Mouse (Mus musculus) liver, embryonic 16.5 days (tissue): ENCODE results near the gene 1700029I15Rik. TPM values are rescaled to one million over a fixed set of nuclear protein-coding genes. Genes with fewer than 3 reads are reported as not detected.
A peak's percentile ranks its signal among the peaks of the same experiment; 100 is the strongest.

Experiments
- ATAC-seq: fragments of 200-750 bp; cut with Nextera tagmentation; 2 replicates; pipeline ENCODE4 v1.8.0; 2017; ENCODE audit warnings: low read depth, mild to moderate bottlenecking, moderate number of reproducible peaks, moderate library complexity
- H3K27ac ChIP-seq: fragments of 300-500 bp; sonication (generic); 2 replicates; pipeline ENCODE4 v1.5.1; 2014; ENCODE audit warnings: mild to moderate bottlenecking, low read length
- H3K27me3 ChIP-seq: fragments of 300-500 bp; sonication (generic); 2 replicates; pipeline ENCODE4 v1.6.1; 2014; ENCODE audit warnings: low read depth, low read length, mixed read lengths; ENCODE audit not compliant: control insufficient read depth, insufficient read depth
- H3K36me3 ChIP-seq: fragments of 300-500 bp; sonication (generic); 2 replicates; pipeline ENCODE4 v1.6.1; 2014; ENCODE audit warnings: mild to moderate bottlenecking; ENCODE audit not compliant: control insufficient read depth, insufficient read depth
- H3K4me1 ChIP-seq: fragments of 300-500 bp; sonication (generic); 2 replicates; pipeline ENCODE4 v1.6.1; 2014; ENCODE audit warnings: low read depth, low read length, mixed read lengths; ENCODE audit not compliant: control insufficient read depth
- H3K4me2 ChIP-seq: fragments of 300-500 bp; sonication (generic); 2 replicates; pipeline ENCODE4 v1.6.1; 2014; ENCODE audit warnings: low read depth, low read length, mixed read lengths
- H3K4me3 ChIP-seq: fragments of 300-500 bp; sonication (generic); 2 replicates; pipeline ENCODE4 v1.5.1; 2014; ENCODE audit warnings: low read depth, mild to moderate bottlenecking, low read length
- H3K9ac ChIP-seq: fragments of 300-500 bp; sonication (generic); 2 replicates; pipeline ENCODE4 v1.6.1; 2014; ENCODE audit warnings: low read depth, low read length
- H3K9me3 ChIP-seq: fragments of 300-500 bp; sonication (generic); replicated peaks from 2 replicates; pipeline ENCODE4 v1.6.1; 2016; ENCODE audit warnings: low read length; ENCODE audit not compliant: control insufficient read depth
- whole genome bisulfite sequencing: fragments of 180-500 bp; shearing (Covaris S2); extraction: QIAGEN DNeasy Blood & Tissue Kit; methylation state at CpG from one replicate; pipeline ENCODE4 v1.1.7; 2014; ENCODE audit not compliant: insufficient replicate concordance; 5-methylcytosine and 5-hydroxymethylcytosine counted together
- polyA plus RNA-seq: library from polyadenylated mRNA; unstranded; fragments of >200 nt; fragmentation: Nextera tagmentation; extraction: Ambion mirVana; gene quantifications from 2 replicates; pipeline ENCODE4 v1.2.1, GENCODE M21; 2015

Gene 1700029I15Rik
- polyA plus RNA-seq, 1 experiment from 2014 or later = 1.5 TPM

DNA sequence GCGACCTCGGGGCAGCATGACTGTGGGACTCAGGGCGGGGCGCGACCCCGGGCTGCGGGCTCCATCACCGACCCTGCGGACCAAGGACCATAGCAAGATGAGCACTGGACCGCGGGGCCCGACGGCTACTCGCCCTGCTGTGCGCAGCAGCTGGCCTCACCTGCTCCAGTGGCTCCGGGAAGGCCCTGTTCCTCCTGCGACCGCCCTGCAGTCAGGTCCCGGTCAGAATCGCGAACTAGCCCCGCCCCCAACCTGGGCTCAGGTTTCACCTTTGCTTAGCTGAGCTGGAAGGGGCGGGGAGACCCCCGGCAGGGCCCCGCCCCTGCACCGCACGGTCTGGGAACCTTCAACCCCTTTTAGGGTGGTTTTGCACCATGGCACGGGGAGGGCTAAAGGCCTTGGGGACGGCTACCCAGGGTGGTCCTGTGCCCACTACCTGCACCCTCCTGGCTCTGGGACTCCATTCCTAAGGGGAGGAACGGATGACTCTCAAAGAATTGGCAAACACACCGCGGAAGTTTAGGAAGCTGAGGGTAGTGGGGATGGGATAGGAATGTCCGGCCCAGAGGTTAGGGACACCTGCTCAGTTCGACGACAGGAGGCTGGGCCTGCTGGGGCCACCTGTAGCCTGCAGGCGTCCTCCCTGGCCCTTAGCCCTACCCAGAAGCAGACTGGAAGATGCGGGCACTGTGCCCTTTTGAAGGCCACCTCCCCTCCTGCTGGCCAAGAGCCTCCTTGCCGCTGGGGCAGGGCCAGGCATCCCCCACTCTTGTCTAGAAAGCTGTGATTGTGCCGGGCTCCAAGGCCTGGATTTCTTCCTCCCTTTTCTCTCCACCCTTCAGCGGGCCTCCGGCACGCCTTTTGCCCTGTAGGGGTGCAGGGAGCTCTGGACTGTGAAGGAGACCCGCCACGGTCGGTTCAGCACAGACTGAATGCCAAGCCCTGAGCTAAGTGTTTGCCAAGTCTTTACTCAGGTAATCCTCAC is 11.2 kb upstream of the 1700029I15Rik start:
- Histone ChIP-seq H3K27me3 (peaks cover 33% of the 10 kb centered on the region), H3K27ac (no peak overlapping the region)

DNA sequence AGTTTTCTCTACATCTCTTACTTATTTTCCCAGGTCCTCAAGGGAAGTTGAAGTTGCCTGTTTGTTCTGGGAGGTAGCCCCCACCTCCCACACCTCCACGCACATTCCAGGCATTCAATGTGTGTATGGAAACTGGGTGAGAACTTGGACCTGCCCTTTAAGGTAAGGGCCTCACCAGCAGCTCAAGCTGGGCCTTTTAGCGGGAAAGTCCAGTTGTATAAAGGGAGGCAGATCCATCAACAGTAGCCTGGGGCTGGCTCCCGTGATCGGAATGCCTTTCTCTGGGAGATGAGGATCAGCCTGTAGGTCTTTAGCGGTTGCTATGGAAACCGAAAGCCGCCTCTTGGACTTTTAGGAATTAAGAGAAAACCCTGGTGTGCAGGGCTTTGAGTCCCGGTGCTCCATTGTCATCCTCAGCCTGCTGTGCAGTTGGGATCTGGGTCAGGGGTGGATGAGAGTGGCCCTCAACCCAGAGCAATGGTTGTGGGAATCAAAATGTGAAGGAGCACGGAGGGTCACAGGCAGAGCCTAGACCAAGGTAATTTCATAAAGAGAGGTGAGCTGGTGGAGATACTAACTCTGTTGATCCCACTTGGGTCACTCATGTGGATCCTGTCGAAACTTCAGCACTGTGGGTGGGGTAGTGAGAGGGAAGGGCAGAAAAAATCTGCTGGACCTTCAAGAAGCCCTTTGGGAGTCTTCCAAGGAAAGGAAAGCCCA is 10.2 kb upstream of the 1700029I15Rik start:
- no peak for ATAC-seq
- Histone ChIP-seq H3K9me3 (no peaks in the 10 kb centered on the region), H3K4me2 (no peak overlapping the region), H3K9ac (no peak overlapping the region), H3K4me1 (peaks cover 21% of the 10 kb centered on the region), H3K27me3 (peaks cover 33% of the 10 kb centered on the region), H3K27ac (no peak overlapping the region), H3K4me3 (no peak overlapping the region), H3K36me3 (no peaks in the 10 kb centered on the region)
- 52% methylated on average over 10 of the region's 10 CpGs for WGBS

More for the DNA sequence above, 11.2 kb upstream of the 1700029I15Rik start:
- H3K9me3 ChIP-seq = no peaks in the 10 kb centered on the region
- H3K9ac ChIP-seq = peak overlapping the region; percentile 58; the same call in 1 of the 2 replicates
- ATAC-seq = peak; percentile 25
- H3K4me2 ChIP-seq = peak overlapping the region; percentile 57
- H3K36me3 ChIP-seq = no peaks in the 10 kb centered on the region
- H3K4me1 ChIP-seq = peaks cover 15% of the 10 kb centered on the region
- 9% methylated on average over 45 of the region's 45 CpGs for WGBS
- H3K4me3 ChIP-seq = peak overlapping the region; percentile 58

GRCm38 (mm10) chr2:92372767-92373436 is 9.4 kb upstream of the 1700029I15Rik start:
- no peak overlapping the region for H3K4me3 ChIP-seq
- no peak overlapping the region for H3K9ac ChIP-seq
- WGBS = 51% methylated on average over 9 of the region's 9 CpGs
- H3K27ac ChIP-seq = no peak overlapping the region
- peaks cover 21% of the 10 kb centered on the region for H3K4me1 ChIP-seq
- peaks cover 33% of the 10 kb centered on the region for H3K27me3 ChIP-seq
- ATAC-seq = no peak
- no peak overlapping the region for H3K4me2 ChIP-seq
- H3K9me3 ChIP-seq = no peaks in the 10 kb centered on the region
- H3K36me3 ChIP-seq = 0 out of 2 replicates have a peak, but pooled peaks cover 3% of the 10 kb centered on the region

DNA sequence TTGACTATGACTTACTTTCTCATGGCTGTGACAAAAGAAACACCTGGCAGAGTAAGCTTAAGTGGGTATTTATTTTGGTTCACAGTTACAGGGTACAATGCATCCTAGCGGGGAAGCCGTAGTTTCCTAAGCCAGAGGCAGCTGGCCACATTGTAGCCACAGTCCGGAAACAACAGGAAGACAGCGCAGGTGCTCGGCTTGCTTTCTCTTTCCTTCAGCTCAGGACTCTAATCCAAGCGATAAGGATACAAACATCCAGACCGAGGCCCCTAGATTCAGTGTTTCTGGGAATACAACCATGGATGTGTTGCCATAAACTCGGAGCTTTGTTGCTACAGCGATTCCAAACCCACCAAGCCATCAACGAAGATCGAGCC is 8.9 kb upstream of the 1700029I15Rik start:
- Histone ChIP-seq H3K27me3 (peaks cover 33% of the 10 kb centered on the region), H3K27ac (no peak overlapping the region), H3K4me1 (peaks cover 21% of the 10 kb centered on the region), H3K9me3 (no peaks in the 10 kb centered on the region), H3K4me2 (no peak overlapping the region), H3K9ac (no peak overlapping the region), H3K4me3 (no peak overlapping the region), H3K36me3 (peaks cover 5% of the 10 kb centered on the region)
- no peak for ATAC-seq
- 58% methylated on average over 11 of the region's 11 CpGs for WGBS

- 1% methylated on average over 16 of the region's 16 CpGs for WGBS
- peak; percentile 16; the same call in 1 of the 2 replicates for ATAC-seq
- peak within 1 kb of the TSS; percentile 93 for H3K4me3 ChIP-seq
These were observed 7.8 kb upstream of the 1700029I15Rik start, which contains the start of the genes Pex16 and Large2 for GRCm38 (mm10) chr2:92374514-92374913. Gene Pex16, plus strand, starts transcription at chr2:92374676. Gene Large2, minus strand, starts transcription at chr2:92374869.

GRCm38 (mm10) chr2:92375099-92375623 is 7.2 kb upstream of the 1700029I15Rik start:
- WGBS = under 1% methylated on average over 29 of the region's 29 CpGs
- peak; percentile 93 for ATAC-seq
- no peaks in the 10 kb centered on the region for H3K9me3 ChIP-seq

More at GRCm38 (mm10) chr2:92374514-92374913, 7.8 kb upstream of the 1700029I15Rik start, which contains the start of the genes Pex16 and Large2:
- peak within 1 kb of the TSS; percentile 99 for H3K4me2 ChIP-seq
- H3K9me3 ChIP-seq = no peaks in the 10 kb centered on the region
- peaks cover 29% of the 10 kb centered on the region for H3K27me3 ChIP-seq
- peaks cover 21% of the 10 kb centered on the region for H3K4me1 ChIP-seq
- H3K9ac ChIP-seq = peak within 1 kb of the TSS; percentile 87
- H3K36me3 ChIP-seq = peaks cover 16% of the 10 kb centered on the region
- peak within 1 kb of the TSS; percentile 86 for H3K27ac ChIP-seq

DNA sequence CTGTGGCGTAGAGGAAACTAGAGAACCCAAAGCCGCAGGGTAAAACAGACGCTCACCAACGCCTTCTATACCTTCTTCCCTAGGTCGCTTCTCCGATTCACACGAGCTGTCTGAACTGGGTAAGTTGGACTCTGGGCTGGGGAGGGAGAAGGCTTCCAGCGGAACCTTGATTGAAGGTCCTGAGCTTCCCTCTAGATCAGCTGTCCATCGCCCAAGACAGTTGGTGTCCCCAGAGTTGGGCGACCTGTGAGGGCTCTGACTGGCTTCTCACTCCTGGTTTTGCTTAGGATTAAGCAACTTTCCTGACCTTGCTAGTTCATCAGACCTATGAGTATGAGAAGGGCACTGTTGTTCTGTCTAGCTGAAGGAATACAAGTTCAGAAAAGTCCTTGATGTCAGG is 6.5 kb upstream of the 1700029I15Rik start:
- no peak for ATAC-seq
- Histone ChIP-seq H3K4me3 (peak overlapping the region; percentile 93), H3K4me2 (peak overlapping the region; percentile 99), H3K36me3 (peaks cover 20% of the 10 kb centered on the region), H3K4me1 (peaks cover 21% of the 10 kb centered on the region), H3K27me3 (peaks cover 16% of the 10 kb centered on the region), H3K9me3 (no peaks in the 10 kb centered on the region), H3K9ac (peak overlapping the region; percentile 87), H3K27ac (peak overlapping the region; percentile 86)
- WGBS = 5% methylated on average over 10 of the region's 10 CpGs

More at GRCm38 (mm10) chr2:92375099-92375623, 7.2 kb upstream of the 1700029I15Rik start:
- peaks cover 19% of the 10 kb centered on the region for H3K36me3 ChIP-seq
- H3K4me1 ChIP-seq = peaks cover 21% of the 10 kb centered on the region
- H3K4me2 ChIP-seq = peak overlapping the region; percentile 99
- H3K4me3 ChIP-seq = peak overlapping the region; percentile 93
- H3K27ac ChIP-seq = peak overlapping the region; percentile 86
- H3K27me3 ChIP-seq = peaks cover 22% of the 10 kb centered on the region
- H3K9ac ChIP-seq = peak overlapping the region; percentile 87

- 61% methylated on average over 6 of the region's 6 CpGs for WGBS
- Histone ChIP-seq H3K4me2 (peak overlapping the region; percentile 99), H3K27ac (peak overlapping the region; percentile 86), H3K9me3 (no peaks in the 10 kb centered on the region), H3K27me3 (peaks cover 11% of the 10 kb centered on the region), H3K4me3 (peak overlapping the region; percentile 93), H3K9ac (peak overlapping the region; percentile 87), H3K36me3 (peaks cover 25% of the 10 kb centered on the region), H3K4me1 (peaks cover 21% of the 10 kb centered on the region)
- ATAC-seq = no peak
These were observed 6.0 kb upstream of the 1700029I15Rik start for GRCm38 (mm10) chr2:92376300-92376699.
